Mouse (Mus musculus): ENCODE results near the gene Tet2. TPM values are rescaled to one million over a fixed set of nuclear protein-coding genes. Genes with fewer than 3 reads are reported as not detected.
"Not testable (repeated sequence)": the region's sequence is repeated elsewhere in the genome, so short reads cannot be mapped to it uniquely, and the experiment has no call there.

The Tet2 gene
- total RNA-seq (2014; rRNA removed) (12.1 and 12.3 TPM in 2 replicates), polyA plus RNA-seq (2012; rRNA removed) (5.8 and 8.2 TPM in 2 replicates)

GRCm38 (mm10) chr3:133544551-133545303 is at the start of gene Tet2:
Gene Tet2, minus strand, starts transcription at chr3:133545139.
- peak; percentile 56 for DNase-seq (ENCODE audit: extremely low read depth, low read depth, low spot score)
- TF ChIP-seq CTCF (IDR thresholded peaks at IDR 0.05; ENCODE audit: low read depth, low read length) = no peak
- no peak for TF ChIP-seq POLR2A (IDR thresholded peaks at IDR 0.05; ENCODE audit: extremely low read depth, insufficient read depth, low read length)
- Histone ChIP-seq H3K27ac (replicated peaks; ENCODE audit: insufficient read depth, low read depth, low read length) (peak within 1 kb of the TSS; percentile 71), H3K79me2 (ENCODE audit: control insufficient read depth, insufficient read depth, low read length) (peaks cover 6% of the 10 kb centered on the region; the same call in 1 of the 2 replicates), H3K9ac (ENCODE audit: low read depth, low read length) (peak within 1 kb of the TSS; percentile 87), H3K4me1 (ENCODE audit: control insufficient read depth, insufficient read depth, low read length) (peaks cover 8% of the 10 kb centered on the region), H3K27me3 (ENCODE audit: control insufficient read depth, insufficient read depth, low read length) (no peaks in the 10 kb centered on the region), H3K36me3 (ENCODE audit: control insufficient read depth, insufficient read depth, low read length) (no peaks in the 10 kb centered on the region), H3K4me3 (ENCODE audit: insufficient read depth, low read depth, low read length) (peak within 1 kb of the TSS; percentile 81)
- under 1% methylated on average over 53 of the region's 73 CpGs for WGBS

GRCm38 (mm10) chr3:133592995-133593394 is 48.1 kb upstream of the Tet2 start:
- H3K4me1 ChIP-seq (ENCODE audit: control insufficient read depth, insufficient read depth, low read length); H3K9ac ChIP-seq (ENCODE audit: low read depth, low read length); DNase-seq (ENCODE audit: extremely low read depth, low read depth, low spot score); H3K27me3 ChIP-seq (ENCODE audit: control insufficient read depth, insufficient read depth, low read length); H3K36me3 ChIP-seq (ENCODE audit: control insufficient read depth, insufficient read depth, low read length); H3K27ac ChIP-seq (replicated peaks; ENCODE audit: insufficient read depth, low read depth, low read length); H3K79me2 ChIP-seq (ENCODE audit: control insufficient read depth, insufficient read depth, low read length); H3K4me3 ChIP-seq (ENCODE audit: insufficient read depth, low read depth, low read length): not testable (repeated sequence)
- whole genome bisulfite sequencing = 91% methylated on average over 2 of the region's 2 CpGs

GRCm38 (mm10) chr3:133590506-133591152 is 45.7 kb upstream of the Tet2 start:
- WGBS = 78% methylated on average over 7 of the region's 7 CpGs
- no peak overlapping the region for H3K27ac ChIP-seq (replicated peaks; ENCODE audit: insufficient read depth, low read depth, low read length)
- no peak overlapping the region for H3K9ac ChIP-seq (ENCODE audit: low read depth, low read length)
- H3K27me3 ChIP-seq (ENCODE audit: control insufficient read depth, insufficient read depth, low read length) = no peaks in the 10 kb centered on the region
- no peaks in the 10 kb centered on the region for H3K79me2 ChIP-seq (ENCODE audit: control insufficient read depth, insufficient read depth, low read length)
- H3K36me3 ChIP-seq (ENCODE audit: control insufficient read depth, insufficient read depth, low read length) = no peaks in the 10 kb centered on the region
- H3K4me1 ChIP-seq (ENCODE audit: control insufficient read depth, insufficient read depth, low read length) = no peaks in the 10 kb centered on the region
- TF ChIP-seq POLR2A (IDR thresholded peaks at IDR 0.05; ENCODE audit: extremely low read depth, insufficient read depth, low read length) (no peak), CTCF (IDR thresholded peaks at IDR 0.05; ENCODE audit: low read depth, low read length) (no peak)
- H3K4me3 ChIP-seq (ENCODE audit: insufficient read depth, low read depth, low read length) = no peak overlapping the region
- no peak for DNase-seq (ENCODE audit: extremely low read depth, low read depth, low spot score)

- H3K4me1 ChIP-seq (ENCODE audit: control insufficient read depth, insufficient read depth, low read length) = no peaks in the 10 kb centered on the region
- no peaks in the 10 kb centered on the region for H3K36me3 ChIP-seq (ENCODE audit: control insufficient read depth, insufficient read depth, low read length)
- no peak overlapping the region for H3K4me3 ChIP-seq (ENCODE audit: insufficient read depth, low read depth, low read length)
- no peak overlapping the region for H3K27ac ChIP-seq (replicated peaks; ENCODE audit: insufficient read depth, low read depth, low read length)
- WGBS = 76% methylated on average over 2 of the region's 2 CpGs
- no peak for DNase-seq (ENCODE audit: extremely low read depth, low read depth, low spot score)
- TF ChIP-seq CTCF (IDR thresholded peaks at IDR 0.05; ENCODE audit: low read depth, low read length) = no peak
- TF ChIP-seq POLR2A (IDR thresholded peaks at IDR 0.05; ENCODE audit: extremely low read depth, insufficient read depth, low read length) = no peak
- no peaks in the 10 kb centered on the region for H3K27me3 ChIP-seq (ENCODE audit: control insufficient read depth, insufficient read depth, low read length)
- no peak overlapping the region for H3K9ac ChIP-seq (ENCODE audit: low read depth, low read length)
- H3K79me2 ChIP-seq (ENCODE audit: control insufficient read depth, insufficient read depth, low read length) = no peaks in the 10 kb centered on the region
These were observed 40.1 kb upstream of the Tet2 start for GRCm38 (mm10) chr3:133585010-133585409.

GRCm38 (mm10) chr3:133583411-133584025 is 38.6 kb upstream of the Tet2 start:
- no peak overlapping the region for H3K9ac ChIP-seq (ENCODE audit: low read depth, low read length)
- TF ChIP-seq CTCF (IDR thresholded peaks at IDR 0.05; ENCODE audit: low read depth, low read length) (no peak), POLR2A (IDR thresholded peaks at IDR 0.05; ENCODE audit: extremely low read depth, insufficient read depth, low read length) (no peak)
- no peak overlapping the region for H3K27ac ChIP-seq (replicated peaks; ENCODE audit: insufficient read depth, low read depth, low read length)
- no peaks in the 10 kb centered on the region for H3K4me1 ChIP-seq (ENCODE audit: control insufficient read depth, insufficient read depth, low read length)
- H3K79me2 ChIP-seq (ENCODE audit: control insufficient read depth, insufficient read depth, low read length) = no peaks in the 10 kb centered on the region
- WGBS = 86% methylated on average over 9 of the region's 9 CpGs
- no peak overlapping the region for H3K4me3 ChIP-seq (ENCODE audit: insufficient read depth, low read depth, low read length)
- peak; percentile 2 for DNase-seq (ENCODE audit: extremely low read depth, low read depth, low spot score)
- no peaks in the 10 kb centered on the region for H3K36me3 ChIP-seq (ENCODE audit: control insufficient read depth, insufficient read depth, low read length)
- H3K27me3 ChIP-seq (ENCODE audit: control insufficient read depth, insufficient read depth, low read length) = no peaks in the 10 kb centered on the region

Measured in liver, adult 2 months (tissue).